Mouse (Mus musculus): ENCODE measurements around the gene Socs5.

DNA sequence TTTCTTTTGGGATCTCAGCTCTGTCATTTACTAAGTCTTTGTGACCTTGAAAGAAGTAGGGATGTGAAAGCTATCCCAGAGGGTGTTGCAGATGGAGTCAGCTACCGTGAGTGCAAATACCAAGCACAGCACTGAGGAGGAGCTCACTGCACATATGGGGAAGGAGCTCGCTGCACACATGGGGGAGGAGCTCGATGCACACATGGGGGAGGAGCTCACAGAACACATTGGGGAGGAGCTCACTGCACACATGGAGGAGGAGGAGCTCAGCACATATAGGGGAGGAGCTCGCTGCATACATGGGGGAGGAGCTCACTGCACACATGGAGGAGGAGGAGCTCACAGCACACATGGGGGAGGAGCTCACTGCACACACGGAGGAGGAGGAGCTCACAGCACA, 4.4 kb upstream of the Socs5 start:
- no peak for TF ChIP-seq CTCF (IDR thresholded peaks at IDR 0.05; ENCODE audit: insufficient read depth, low read depth, low read length)
- no peak for TF ChIP-seq POLR2A (IDR thresholded peaks at IDR 0.05; ENCODE audit: insufficient read depth, low read depth, low read length)
